Mouse (Mus musculus): Measurements from ENCODE around the gene Nav3. TPM values are rescaled to one million over a fixed set of nuclear protein-coding genes. Genes with fewer than 3 reads are reported as not detected.

The Nav3 gene
- polyA plus RNA-seq, 1 experiment from 2014 or later = 0.07 TPM

DNA sequence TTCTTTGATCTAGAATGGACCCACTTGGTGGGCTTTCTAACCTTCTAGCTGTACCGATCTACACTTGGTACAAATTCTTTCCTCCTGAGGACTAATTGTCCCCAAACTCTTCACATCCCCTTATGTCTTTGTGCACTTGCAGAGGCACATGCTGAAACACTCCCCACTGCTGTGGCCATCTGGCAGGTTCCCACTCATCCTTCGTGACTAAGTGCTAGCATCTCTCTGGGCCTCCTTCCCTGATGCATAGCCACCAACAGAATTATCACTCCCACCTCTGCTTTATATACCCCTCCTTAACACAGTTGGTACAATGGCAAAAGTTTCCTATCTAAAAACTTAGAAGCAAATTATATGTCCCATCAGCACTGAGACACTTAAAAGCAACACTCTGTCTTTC, 15.6 kb downstream of the Nav3 start:
- H3K36me3 ChIP-seq (ENCODE audit: control insufficient read depth, insufficient read depth) = no peaks in the 10 kb centered on the region
- H3K27me3 ChIP-seq (ENCODE audit: control insufficient read depth, insufficient read depth, low read depth, low read length) = no peaks in the 10 kb centered on the region
- WGBS (ENCODE audit: insufficient replicate concordance) = 56% methylated on average over 2 of the region's 2 CpGs
- no peak overlapping the region for H3K4me2 ChIP-seq (ENCODE audit: low read depth, low read length)
- H3K4me3 ChIP-seq (ENCODE audit: low read depth, low read length) = no peak overlapping the region
- no peak overlapping the region for H3K9ac ChIP-seq (ENCODE audit: low read depth, low read length)
- no peak for ATAC-seq (ENCODE audit: low read depth)
- no peaks in the 10 kb centered on the region for H3K4me1 ChIP-seq (ENCODE audit: control insufficient read depth, low read depth, low read length)
- no peak overlapping the region for H3K27ac ChIP-seq (ENCODE audit: low read length)
- H3K9me3 ChIP-seq (replicated peaks; ENCODE audit: control insufficient read depth, low read length) = no peaks in the 10 kb centered on the region

DNA sequence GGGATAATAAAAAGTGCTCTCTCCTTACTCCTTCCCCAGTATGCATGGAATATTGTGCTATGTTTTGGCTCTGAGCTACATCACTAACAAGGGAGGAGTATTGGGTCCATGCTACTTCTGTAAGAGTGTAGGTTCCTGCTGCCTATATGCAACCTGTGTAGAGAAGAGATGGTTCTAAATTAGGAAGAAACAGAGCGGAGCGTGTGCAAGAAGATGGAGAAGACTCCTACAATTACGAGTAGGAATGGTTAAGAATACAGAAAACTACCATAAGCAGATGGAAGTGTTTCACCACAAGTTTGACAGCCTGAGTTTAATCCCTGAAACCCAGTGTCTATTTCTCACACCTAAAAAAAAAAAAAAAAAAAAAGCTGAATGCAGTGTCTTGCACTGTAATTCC, 24.9 kb downstream of the Nav3 start:
- Histone ChIP-seq H3K9me3 (replicated peaks; ENCODE audit: control insufficient read depth, low read length) (no peaks in the 10 kb centered on the region), H3K27me3 (ENCODE audit: control insufficient read depth, insufficient read depth, low read depth, low read length) (no peaks in the 10 kb centered on the region), H3K36me3 (ENCODE audit: control insufficient read depth, insufficient read depth) (no peaks in the 10 kb centered on the region), H3K4me3 (ENCODE audit: low read depth, low read length) (no peak overlapping the region), H3K4me1 (ENCODE audit: control insufficient read depth, low read depth, low read length) (no peaks in the 10 kb centered on the region), H3K27ac (ENCODE audit: low read length) (no peak overlapping the region), H3K9ac (ENCODE audit: low read depth, low read length) (no peak overlapping the region), H3K4me2 (ENCODE audit: low read depth, low read length) (no peak overlapping the region)
- no peak for ATAC-seq (ENCODE audit: low read depth)
- 68% methylated on average over 3 of the region's 3 CpGs for WGBS (ENCODE audit: insufficient replicate concordance)

DNA sequence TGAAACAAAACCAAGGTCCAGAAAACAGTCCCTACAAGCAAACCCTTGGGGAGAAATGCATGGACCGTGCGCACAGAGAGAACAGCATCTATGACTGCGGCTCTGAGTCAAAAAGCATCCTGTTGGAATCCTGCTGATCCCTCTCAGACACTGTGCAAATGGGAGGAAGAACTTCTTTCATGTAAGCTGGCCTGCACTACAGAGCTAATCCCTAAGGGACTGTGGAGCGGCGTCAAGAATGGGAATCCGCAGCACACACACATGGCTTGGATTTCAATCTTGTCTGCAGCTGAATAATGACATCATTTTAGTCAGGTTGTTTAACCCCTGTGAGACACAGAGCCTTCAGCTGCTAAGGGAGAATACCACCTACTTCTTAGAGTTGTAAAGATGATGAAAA, 26.4 kb downstream of the Nav3 start:
- Histone ChIP-seq H3K36me3 (ENCODE audit: control insufficient read depth, insufficient read depth) (no peaks in the 10 kb centered on the region), H3K9ac (ENCODE audit: low read depth, low read length) (no peak overlapping the region), H3K4me1 (ENCODE audit: control insufficient read depth, low read depth, low read length) (no peaks in the 10 kb centered on the region), H3K4me3 (ENCODE audit: low read depth, low read length) (no peak overlapping the region), H3K27ac (ENCODE audit: low read length) (no peak overlapping the region), H3K4me2 (ENCODE audit: low read depth, low read length) (no peak overlapping the region), H3K27me3 (ENCODE audit: control insufficient read depth, insufficient read depth, low read depth, low read length) (no peaks in the 10 kb centered on the region), H3K9me3 (replicated peaks; ENCODE audit: control insufficient read depth, low read length) (no peaks in the 10 kb centered on the region)
- WGBS (ENCODE audit: insufficient replicate concordance) = 67% methylated on average over 6 of the region's 6 CpGs
- no peak for ATAC-seq (ENCODE audit: low read depth)

GRCm38 (mm10) chr10:110429052-110429451, 27.0 kb downstream of the Nav3 start:
- Histone ChIP-seq H3K9me3 (replicated peaks; ENCODE audit: control insufficient read depth, low read length) (no peaks in the 10 kb centered on the region), H3K4me3 (ENCODE audit: low read depth, low read length) (no peak overlapping the region), H3K4me2 (ENCODE audit: low read depth, low read length) (no peak overlapping the region), H3K36me3 (ENCODE audit: control insufficient read depth, insufficient read depth) (no peaks in the 10 kb centered on the region), H3K4me1 (ENCODE audit: control insufficient read depth, low read depth, low read length) (no peaks in the 10 kb centered on the region), H3K27me3 (ENCODE audit: control insufficient read depth, insufficient read depth, low read depth, low read length) (no peaks in the 10 kb centered on the region), H3K9ac (ENCODE audit: low read depth, low read length) (no peak overlapping the region), H3K27ac (ENCODE audit: low read length) (no peak overlapping the region)
- 68% methylated on average over 2 of the region's 2 CpGs for WGBS (ENCODE audit: insufficient replicate concordance)
- ATAC-seq (ENCODE audit: low read depth) = no peak

DNA sequence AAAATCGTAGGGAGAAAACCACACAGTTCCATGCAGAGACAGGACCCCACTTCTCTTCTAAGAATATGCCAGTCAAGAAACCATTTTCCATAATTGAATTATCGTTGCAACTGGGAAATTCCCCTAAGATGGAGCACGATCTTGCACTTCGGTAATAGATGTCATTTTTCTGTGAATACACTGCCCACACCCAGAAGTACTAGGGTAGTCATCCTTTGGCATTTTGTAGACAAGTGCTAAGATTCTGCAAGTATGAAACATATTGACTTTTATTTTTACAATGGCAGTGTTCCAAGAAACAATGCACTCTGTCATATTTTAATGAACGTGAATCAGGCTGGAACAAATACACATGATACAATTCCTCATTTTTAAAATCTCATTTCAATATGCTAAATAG, 34.5 kb downstream of the Nav3 start:
- no peak overlapping the region for H3K27ac ChIP-seq (ENCODE audit: low read length)
- no peak overlapping the region for H3K4me3 ChIP-seq (ENCODE audit: low read depth, low read length)
- 65% methylated on average over 5 of the region's 5 CpGs for WGBS (ENCODE audit: insufficient replicate concordance)
- H3K9me3 ChIP-seq (replicated peaks; ENCODE audit: control insufficient read depth, low read length) = no peaks in the 10 kb centered on the region; the same call in 1 of the 2 replicates
- no peak for ATAC-seq (ENCODE audit: low read depth)
- no peak overlapping the region for H3K4me2 ChIP-seq (ENCODE audit: low read depth, low read length)
- no peaks in the 10 kb centered on the region for H3K36me3 ChIP-seq (ENCODE audit: control insufficient read depth, insufficient read depth)
- no peaks in the 10 kb centered on the region for H3K4me1 ChIP-seq (ENCODE audit: control insufficient read depth, low read depth, low read length)
- no peak overlapping the region for H3K9ac ChIP-seq (ENCODE audit: low read depth, low read length)
- H3K27me3 ChIP-seq (ENCODE audit: control insufficient read depth, insufficient read depth, low read depth, low read length) = no peaks in the 10 kb centered on the region

- Histone ChIP-seq H3K4me1 (ENCODE audit: control insufficient read depth, low read depth, low read length) (no peaks in the 10 kb centered on the region), H3K4me2 (ENCODE audit: low read depth, low read length) (no peak overlapping the region), H3K9me3 (replicated peaks; ENCODE audit: control insufficient read depth, low read length) (no peaks in the 10 kb centered on the region; the same call in 1 of the 2 replicates), H3K9ac (ENCODE audit: low read depth, low read length) (no peak overlapping the region), H3K36me3 (ENCODE audit: control insufficient read depth, insufficient read depth) (no peaks in the 10 kb centered on the region), H3K4me3 (ENCODE audit: low read depth, low read length) (no peak overlapping the region), H3K27me3 (ENCODE audit: control insufficient read depth, insufficient read depth, low read depth, low read length) (no peaks in the 10 kb centered on the region), H3K27ac (ENCODE audit: low read length) (no peak overlapping the region)
- ATAC-seq (ENCODE audit: low read depth) = no peak
- 52% methylated on average over 5 of the region's 5 CpGs for WGBS (ENCODE audit: insufficient replicate concordance)
Measured at GRCm38 (mm10) chr10:110417003-110417402, 39.0 kb downstream of the Nav3 start.

GRCm38 (mm10) chr10:110415624-110416023, 40.4 kb downstream of the Nav3 start:
- no peak overlapping the region for H3K4me3 ChIP-seq (ENCODE audit: low read depth, low read length)
- H3K36me3 ChIP-seq (ENCODE audit: control insufficient read depth, insufficient read depth) = no peaks in the 10 kb centered on the region
- no peaks in the 10 kb centered on the region; the same call in 1 of the 2 replicates for H3K9me3 ChIP-seq (replicated peaks; ENCODE audit: control insufficient read depth, low read length)
- no peak overlapping the region for H3K4me2 ChIP-seq (ENCODE audit: low read depth, low read length)
- H3K4me1 ChIP-seq (ENCODE audit: control insufficient read depth, low read depth, low read length) = no peaks in the 10 kb centered on the region
- 37% methylated on average over 3 of the region's 3 CpGs for WGBS (ENCODE audit: insufficient replicate concordance)
- H3K27me3 ChIP-seq (ENCODE audit: control insufficient read depth, insufficient read depth, low read depth, low read length) = no peaks in the 10 kb centered on the region
- no peak overlapping the region for H3K9ac ChIP-seq (ENCODE audit: low read depth, low read length)
- no peak for ATAC-seq (ENCODE audit: low read depth)
- no peak overlapping the region for H3K27ac ChIP-seq (ENCODE audit: low read length)

- 58% methylated on average over 11 of the region's 11 CpGs for WGBS (ENCODE audit: insufficient replicate concordance)
- no peaks in the 10 kb centered on the region for H3K4me1 ChIP-seq (ENCODE audit: control insufficient read depth, low read depth, low read length)
- no peak overlapping the region for H3K4me2 ChIP-seq (ENCODE audit: low read depth, low read length)
- no peaks in the 10 kb centered on the region for H3K36me3 ChIP-seq (ENCODE audit: control insufficient read depth, insufficient read depth)
- H3K4me3 ChIP-seq (ENCODE audit: low read depth, low read length) = no peak overlapping the region
- H3K27me3 ChIP-seq (ENCODE audit: control insufficient read depth, insufficient read depth, low read depth, low read length) = no peaks in the 10 kb centered on the region
- no peak overlapping the region for H3K27ac ChIP-seq (ENCODE audit: low read length)
- no peak for ATAC-seq (ENCODE audit: low read depth)
- no peak overlapping the region for H3K9ac ChIP-seq (ENCODE audit: low read depth, low read length)
- no peaks in the 10 kb centered on the region; the same call in 1 of the 2 replicates for H3K9me3 ChIP-seq (replicated peaks; ENCODE audit: control insufficient read depth, low read length)
Measured at GRCm38 (mm10) chr10:110413281-110413897, 42.6 kb downstream of the Nav3 start.

DNA sequence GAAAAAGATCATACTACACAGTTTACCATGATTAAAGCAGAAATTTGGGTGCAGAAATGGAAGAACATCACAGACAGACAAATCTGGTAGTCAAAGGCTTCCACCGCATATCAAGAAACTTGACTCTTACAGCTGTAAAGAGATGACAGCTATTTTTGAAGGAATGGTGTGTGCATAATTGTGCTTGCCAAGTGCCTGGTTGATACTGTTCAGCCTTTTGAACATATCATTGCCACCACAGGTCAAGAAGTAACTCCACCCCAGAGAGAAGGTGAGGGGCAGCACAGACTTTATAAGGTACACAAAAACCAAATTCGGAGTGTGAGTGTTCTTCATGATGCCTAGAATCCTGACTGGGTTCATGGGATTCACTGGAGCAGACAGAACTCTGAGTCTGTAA, 53.1 kb downstream of the Nav3 start:
- Histone ChIP-seq H3K27ac (ENCODE audit: low read length) (no peak overlapping the region), H3K9ac (ENCODE audit: low read depth, low read length) (no peak overlapping the region), H3K36me3 (ENCODE audit: control insufficient read depth, insufficient read depth) (no peaks in the 10 kb centered on the region), H3K27me3 (ENCODE audit: control insufficient read depth, insufficient read depth, low read depth, low read length) (no peaks in the 10 kb centered on the region), H3K9me3 (replicated peaks; ENCODE audit: control insufficient read depth, low read length) (no peaks in the 10 kb centered on the region), H3K4me1 (ENCODE audit: control insufficient read depth, low read depth, low read length) (no peaks in the 10 kb centered on the region), H3K4me3 (ENCODE audit: low read depth, low read length) (no peak overlapping the region), H3K4me2 (ENCODE audit: low read depth, low read length) (no peak overlapping the region)
- 65% methylated on average over 2 of the region's 2 CpGs for WGBS (ENCODE audit: insufficient replicate concordance)
- ATAC-seq (ENCODE audit: low read depth) = no peak

Measured in liver, embryonic 16.5 days (tissue).